Mouse (Mus musculus) heart, embryonic 11.5 days (tissue): ENCODE data around the gene Rpf2. TPM values are rescaled to one million over a fixed set of nuclear protein-coding genes. Genes with fewer than 3 reads are reported as not detected.

ENCODE experiments used
- ATAC-seq: fragments of 200-750 bp; cut with Nextera tagmentation; replicated peaks from 2 replicates; pipeline ENCODE4 v1.8.0; 2017; ENCODE audit warnings: moderate library complexity; ENCODE audit not compliant: insufficient number of reproducible peaks, low FRiP score, low TSS enrichment
- H3K27ac ChIP-seq: fragments of 300-500 bp; sonication (generic); 2 replicates; pipeline ENCODE4 v1.5.1; 2014; ENCODE audit warnings: mild to moderate bottlenecking, low read depth, low read length
- H3K27me3 ChIP-seq: fragments of 300-500 bp; sonication (generic); 2 replicates; pipeline ENCODE4 v1.6.1; 2014; ENCODE audit warnings: mild to moderate bottlenecking, low read length, mixed read lengths; ENCODE audit not compliant: control insufficient read depth, insufficient read depth
- H3K36me3 ChIP-seq: fragments of 300-500 bp; sonication (generic); 2 replicates; pipeline ENCODE4 v1.6.1; 2014; ENCODE audit warnings: mild to moderate bottlenecking, low read length, moderate library complexity, mixed read lengths; ENCODE audit not compliant: control insufficient read depth, insufficient read depth
- H3K4me1 ChIP-seq: fragments of 300-500 bp; sonication (generic); 2 replicates; pipeline ENCODE4 v1.6.1; 2014; ENCODE audit warnings: low read length; ENCODE audit not compliant: control insufficient read depth, insufficient read depth
- H3K4me2 ChIP-seq: fragments of 300-500 bp; sonication (generic); 2 replicates; pipeline ENCODE4 v1.6.1; 2014; ENCODE audit warnings: mild to moderate bottlenecking, moderate library complexity
- H3K4me3 ChIP-seq: fragments of 300-500 bp; sonication (generic); 2 replicates; pipeline ENCODE4 v1.5.1; 2014; ENCODE audit warnings: low read depth, low read length
- H3K9ac ChIP-seq: fragments of 300-500 bp; sonication (generic); 2 replicates; pipeline ENCODE4 v1.6.1; 2014; ENCODE audit warnings: mild to moderate bottlenecking, low read depth, low read length, moderate library complexity
- H3K9me3 ChIP-seq: fragments of 300-500 bp; sonication (generic); replicated peaks from 2 replicates; pipeline ENCODE4 v1.6.1; 2016; ENCODE audit warnings: low read length; ENCODE audit not compliant: control insufficient read depth
- WGBS: fragments of 180-500 bp; shearing (Covaris S2); extraction: QIAGEN DNeasy Blood & Tissue Kit; methylation state at CpG from one replicate; pipeline ENCODE4 v1.1.7; 2014; ENCODE audit not compliant: insufficient replicate concordance; 5-methylcytosine and 5-hydroxymethylcytosine counted together
- polyA plus RNA-seq: library from polyadenylated mRNA; unstranded; fragments of >200 nt; fragmentation: Nextera tagmentation; extraction: Ambion mirVana; gene quantifications from 2 replicates; pipeline ENCODE4 v1.2.1, GENCODE M21; 2014

Gene Rpf2
- 44.1 and 54.0 TPM in 2 replicates for polyA plus RNA-seq

DNA sequence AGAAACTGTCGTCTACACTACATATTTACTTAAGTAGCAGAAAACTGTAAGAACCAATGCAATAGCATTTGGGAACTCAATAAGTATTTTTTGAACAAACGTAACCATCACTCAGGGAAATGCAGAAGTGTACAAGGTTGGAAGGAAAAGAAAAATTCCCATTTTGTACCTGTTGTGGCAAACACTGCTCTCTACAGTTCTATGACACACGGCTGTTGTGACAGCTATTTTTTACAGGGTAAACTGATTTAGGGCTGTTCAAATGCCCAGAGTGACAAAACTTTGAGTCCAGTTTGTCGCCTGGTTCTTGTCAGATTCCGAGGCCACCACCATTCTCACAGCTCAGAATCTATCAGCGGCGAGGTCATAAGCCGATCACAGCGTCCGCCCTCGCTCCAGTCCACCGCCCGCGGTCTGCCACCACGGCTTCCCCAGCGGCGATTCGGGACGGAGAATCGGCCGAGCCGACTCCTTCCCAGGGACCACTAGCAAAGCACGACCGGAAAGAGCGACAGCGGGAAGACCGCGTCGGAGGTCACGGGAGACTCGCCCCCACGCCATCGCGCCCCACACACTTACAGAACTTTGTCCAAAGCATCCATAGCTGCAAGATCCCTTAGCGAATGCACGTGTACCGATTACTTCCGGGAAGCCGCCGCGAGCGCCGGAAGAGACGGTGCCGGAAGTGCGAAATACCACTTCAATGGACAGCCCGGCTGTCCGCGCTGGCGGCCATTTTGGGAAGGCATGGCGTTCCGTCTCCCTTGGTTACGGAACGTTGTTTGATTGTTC lies at the start of gene Rpf2:
Gene Rpf2 (minus strand): TSS at position 663 of the 792 bp plus-strand sequence.
- ATAC-seq, result peak; percentile 83; the same call in 1 of the 2 replicates
- WGBS, result 1% methylated on average over 54 of the region's 54 CpGs

DNA sequence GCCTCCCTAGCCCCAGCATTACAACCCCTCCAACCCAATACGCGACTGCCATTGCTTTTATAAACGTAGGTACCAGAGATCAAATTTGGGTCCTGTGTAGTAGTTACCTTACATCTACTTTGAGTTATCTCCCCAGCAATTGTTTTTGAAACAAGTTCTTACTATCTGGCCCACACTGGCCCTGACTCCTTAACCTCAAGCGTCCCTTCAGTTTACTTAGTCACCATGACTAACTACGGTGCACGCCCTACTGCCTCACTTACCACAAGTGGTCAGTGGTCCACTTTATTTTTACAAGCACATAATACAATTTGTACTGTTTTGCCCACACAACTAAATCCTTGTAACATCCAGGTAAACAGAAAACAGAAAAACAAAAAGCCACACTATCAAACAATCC lies 45.8 kb upstream of the Rpf2 start:
- 88% methylated on average over 6 of the region's 6 CpGs for WGBS

More for the DNA sequence above, at the start of gene Rpf2:
- no peaks in the 10 kb centered on the region for H3K9me3 ChIP-seq
- H3K4me1 ChIP-seq, result no peaks in the 10 kb centered on the region
- H3K9ac ChIP-seq, result peak within 1 kb of the TSS; percentile 77
- H3K4me3 ChIP-seq, result peak within 1 kb of the TSS; percentile 71
- H3K36me3 ChIP-seq, result peaks cover 15% of the 10 kb centered on the region
- H3K27ac ChIP-seq, result peak within 1 kb of the TSS; percentile 32; the same call in 1 of the 2 replicates
- H3K27me3 ChIP-seq, result no peaks in the 10 kb centered on the region
- peak within 1 kb of the TSS; percentile 76 for H3K4me2 ChIP-seq

DNA sequence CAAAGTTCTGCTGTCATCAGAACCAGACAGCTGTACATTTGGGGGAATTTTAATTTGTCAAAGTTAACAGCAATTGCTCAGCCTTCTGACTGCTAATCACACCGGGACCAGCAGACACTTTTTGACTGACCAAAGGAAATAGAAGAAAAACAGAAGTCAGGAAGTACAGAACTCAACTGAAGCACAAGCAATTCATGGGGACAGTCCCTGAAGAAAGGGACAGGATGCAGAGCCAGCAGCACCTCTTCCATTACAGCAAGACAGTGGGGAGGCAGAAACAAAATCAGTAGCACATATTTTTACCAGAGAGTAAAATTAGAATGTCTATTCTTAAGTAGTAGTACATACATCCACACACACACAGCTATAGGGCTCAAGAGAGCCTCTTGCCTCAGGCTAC lies 39.9 kb upstream of the Rpf2 start:
- no peak for ATAC-seq
- Histone ChIP-seq H3K4me2 (no peak overlapping the region), H3K4me3 (no peak overlapping the region), H3K9ac (no peak overlapping the region), H3K27me3 (no peaks in the 10 kb centered on the region), H3K27ac (no peak overlapping the region), H3K9me3 (no peaks in the 10 kb centered on the region), H3K4me1 (no peaks in the 10 kb centered on the region), H3K36me3 (peaks cover 22% of the 10 kb centered on the region)
- WGBS, result 70% methylated on average over 1 of the region's 1 CpGs

More for the DNA sequence above, 45.8 kb upstream of the Rpf2 start:
- peaks cover 11% of the 10 kb centered on the region for H3K36me3 ChIP-seq
- no peak overlapping the region for H3K4me3 ChIP-seq
- no peak for ATAC-seq
- H3K4me1 ChIP-seq, result 0 out of 2 replicates have a peak, but pooled peaks cover 2% of the 10 kb centered on the region
- H3K27me3 ChIP-seq, result no peaks in the 10 kb centered on the region
- H3K4me2 ChIP-seq, result no peak overlapping the region
- no peak overlapping the region; the same call in 1 of the 2 replicates for H3K27ac ChIP-seq
- no peaks in the 10 kb centered on the region for H3K9me3 ChIP-seq
- no peak overlapping the region for H3K9ac ChIP-seq

DNA sequence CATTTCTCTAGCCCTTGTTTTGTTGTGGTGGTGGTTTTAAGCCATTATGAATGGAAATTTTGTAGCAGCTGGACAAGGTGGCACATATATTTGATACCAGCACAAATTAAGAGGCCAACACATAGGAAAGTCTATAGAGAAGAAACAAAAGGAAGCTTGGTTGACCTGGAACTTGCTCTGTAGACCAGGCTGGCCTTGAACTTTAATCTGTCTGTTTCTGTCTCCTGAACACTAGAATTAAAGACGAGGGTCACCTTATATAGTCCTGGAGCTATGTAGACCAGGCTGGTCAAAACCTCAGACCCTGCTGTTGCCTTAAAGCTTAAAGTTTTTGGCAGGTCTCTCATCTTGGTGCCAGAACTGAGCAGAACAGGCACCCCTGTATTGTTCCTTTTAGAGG lies 38.7 kb upstream of the Rpf2 start:
- Histone ChIP-seq H3K4me3 (no peak overlapping the region), H3K27me3 (no peaks in the 10 kb centered on the region), H3K9ac (no peak overlapping the region), H3K36me3 (peaks cover 18% of the 10 kb centered on the region), H3K4me2 (no peak overlapping the region), H3K4me1 (no peaks in the 10 kb centered on the region), H3K27ac (no peak overlapping the region), H3K9me3 (no peaks in the 10 kb centered on the region)
- no peak for ATAC-seq
- WGBS, result 79% methylated on average over 1 of the region's 1 CpGs

DNA sequence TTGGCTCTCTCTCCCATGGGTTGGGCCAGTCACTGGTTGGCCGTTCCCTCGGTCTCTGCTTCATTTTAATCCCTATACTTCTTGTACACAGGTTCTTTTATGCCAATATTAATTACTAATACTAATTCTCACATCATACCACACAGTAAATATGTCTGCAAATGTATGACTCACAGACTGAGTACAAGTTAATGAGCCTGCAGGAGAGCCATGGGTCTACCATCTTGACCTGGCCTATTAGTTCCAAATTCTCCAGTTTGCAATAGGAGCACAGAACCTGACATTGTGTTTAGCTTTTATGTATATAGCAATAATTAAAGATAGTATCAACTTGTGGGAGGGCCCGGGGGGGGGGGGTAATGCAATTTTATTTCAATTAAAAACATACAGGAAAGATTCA lies 38.2 kb upstream of the Rpf2 start:
- 80% methylated on average over 3 of the region's 3 CpGs for WGBS
- no peak for ATAC-seq
- no peak overlapping the region for H3K4me3 ChIP-seq
- peaks cover 18% of the 10 kb centered on the region for H3K36me3 ChIP-seq
- no peak overlapping the region for H3K27ac ChIP-seq
- no peak overlapping the region for H3K9ac ChIP-seq
- no peaks in the 10 kb centered on the region for H3K27me3 ChIP-seq
- H3K4me2 ChIP-seq, result no peak overlapping the region
- H3K9me3 ChIP-seq, result no peaks in the 10 kb centered on the region
- no peaks in the 10 kb centered on the region for H3K4me1 ChIP-seq

DNA sequence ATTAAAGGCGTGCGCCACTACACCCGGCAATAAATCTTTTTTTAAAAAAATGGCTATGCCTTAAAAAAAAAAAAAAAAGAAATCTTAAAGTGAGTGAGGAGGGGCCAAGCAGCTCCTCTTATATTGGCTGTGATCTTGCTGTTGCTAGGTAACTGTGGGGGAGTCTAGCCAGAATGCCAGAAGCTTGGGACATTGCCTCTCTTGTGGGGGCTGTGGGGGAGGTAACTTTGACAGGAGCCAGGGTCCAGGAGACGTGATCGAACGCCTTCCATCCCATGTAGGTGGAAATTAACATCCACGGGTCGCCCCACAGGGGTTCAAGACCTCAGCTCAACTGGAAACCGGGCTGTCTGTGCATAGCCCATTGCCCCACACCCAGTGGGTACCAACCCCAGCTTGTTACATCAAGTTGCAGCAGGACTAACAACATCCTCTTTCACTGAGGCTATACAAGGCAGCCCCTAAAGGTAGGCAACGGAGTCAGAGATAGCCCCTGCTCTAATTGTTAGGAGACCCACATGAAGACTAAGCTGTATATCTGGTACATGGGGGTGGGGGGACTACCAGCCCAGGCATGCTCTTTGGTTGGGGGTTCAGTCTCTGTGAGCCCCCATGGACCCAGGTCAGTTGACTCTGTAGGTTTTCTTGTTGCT lies 37.5 kb upstream of the Rpf2 start:
- ATAC-seq, result no peak
- H3K9ac ChIP-seq, result no peak overlapping the region
- no peaks in the 10 kb centered on the region for H3K27me3 ChIP-seq
- no peak overlapping the region for H3K4me3 ChIP-seq
- no peak overlapping the region for H3K27ac ChIP-seq
- H3K9me3 ChIP-seq, result no peaks in the 10 kb centered on the region
- H3K36me3 ChIP-seq, result peaks cover 15% of the 10 kb centered on the region
- no peak overlapping the region for H3K4me2 ChIP-seq
- 78% methylated on average over 10 of the region's 10 CpGs for WGBS
- no peaks in the 10 kb centered on the region for H3K4me1 ChIP-seq

DNA sequence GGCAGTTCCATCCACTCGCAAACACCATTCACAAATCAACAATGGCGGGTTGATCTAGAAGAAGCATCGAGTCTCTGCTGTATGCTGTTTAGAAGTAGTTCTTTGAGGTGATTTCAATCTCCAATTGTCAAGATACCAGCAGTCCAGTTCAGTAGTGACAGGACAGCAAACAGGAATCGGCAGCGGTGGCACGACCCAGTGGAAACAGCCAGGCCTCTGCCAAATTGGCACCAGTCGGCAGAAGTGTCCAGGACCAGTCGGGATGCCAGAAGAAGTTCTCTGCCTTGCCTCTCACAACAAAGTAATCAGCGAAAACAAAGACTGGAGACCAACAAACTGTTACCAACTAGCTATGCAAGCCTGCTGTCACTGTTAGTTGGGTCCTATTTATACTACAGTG lies 36.8 kb upstream of the Rpf2 start:
- no peak overlapping the region for H3K9ac ChIP-seq
- H3K4me2 ChIP-seq, result no peak overlapping the region
- ATAC-seq, result no peak
- peaks cover 15% of the 10 kb centered on the region for H3K36me3 ChIP-seq
- H3K27ac ChIP-seq, result no peak overlapping the region
- no peaks in the 10 kb centered on the region for H3K27me3 ChIP-seq
- no peaks in the 10 kb centered on the region for H3K4me1 ChIP-seq
- no peak overlapping the region for H3K4me3 ChIP-seq
- WGBS, result 90% methylated on average over 9 of the region's 9 CpGs
- no peaks in the 10 kb centered on the region for H3K9me3 ChIP-seq

DNA sequence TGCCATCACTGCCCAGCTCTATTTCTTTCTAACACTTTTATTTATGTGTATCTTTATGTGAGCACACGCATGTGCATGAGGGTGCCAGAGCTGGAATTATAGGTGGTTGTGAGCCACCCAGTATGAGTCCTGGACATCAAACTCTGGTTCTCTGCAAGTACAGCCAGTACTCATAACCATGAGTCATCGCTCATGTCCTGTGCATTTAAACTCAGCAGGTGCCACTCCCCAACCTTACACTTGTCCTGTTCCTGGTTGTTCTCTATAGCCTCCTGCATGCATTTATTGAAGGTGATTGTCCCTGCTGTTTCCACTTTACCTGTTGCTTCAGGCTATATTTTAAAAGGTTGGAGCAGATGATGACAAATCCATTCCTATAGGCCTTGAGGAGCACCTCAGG lies 34.7 kb upstream of the Rpf2 start:
- H3K27ac ChIP-seq, result no peak overlapping the region
- no peak for ATAC-seq
- peaks cover 11% of the 10 kb centered on the region for H3K36me3 ChIP-seq
- H3K9me3 ChIP-seq, result no peaks in the 10 kb centered on the region
- H3K27me3 ChIP-seq, result no peaks in the 10 kb centered on the region
- no peak overlapping the region for H3K9ac ChIP-seq
- 95% methylated on average over 2 of the region's 2 CpGs for WGBS
- H3K4me3 ChIP-seq, result no peak overlapping the region
- no peak overlapping the region for H3K4me2 ChIP-seq
- H3K4me1 ChIP-seq, result no peaks in the 10 kb centered on the region
